Mouse (Mus musculus) lung, adult 10 weeks (tissue): ENCODE data around the gene Bcas2. TPM values are rescaled to one million over a fixed set of nuclear protein-coding genes. Genes with fewer than 3 reads are reported as not detected.

ENCODE experiments used
- polyA plus RNA-seq: library from polyadenylated mRNA; stranded (reverse); fragments of 350-450 nt; fragmentation: Illumina TruSeq; extraction: RNeasy Lipid Tissue Mini Kit (QIAGEN cat#74804); gene quantifications from one replicate; pipeline ENCODE4 v1.2.3, GENCODE M21; 2014; ENCODE audit warnings: low read depth, low replicate concordance; ENCODE audit not compliant: insufficient read depth

Bcas2 gene
- polyA plus RNA-seq: 55.7 TPM

GRCm38 (mm10) chr3:103171505-103172267 is at the start of gene Bcas2:
Bcas2 (plus strand) TSS chr3:103171655.

Other genes with a start within 250 kb of the Bcas2 start
- 0.48 TPM for gene Sycp1, start 235.6 kb upstream of the Bcas2 start, polyA plus RNA-seq
- gene Nr1h5, start 207.5 kb upstream of the Bcas2 start, polyA plus RNA-seq: 0.15 TPM
- gene Sike1, start 175.9 kb upstream of the Bcas2 start, polyA plus RNA-seq: 32.5 TPM
- 122 TPM for gene Csde1, start 151.2 kb upstream of the Bcas2 start, polyA plus RNA-seq
- 31.8 TPM for gene Nras, start 113.4 kb upstream of the Bcas2 start, polyA plus RNA-seq
- gene Ampd1, start 97.6 kb upstream of the Bcas2 start, polyA plus RNA-seq: 1.4 TPM
- gene Dennd2c, start 69.1 kb upstream of the Bcas2 start, polyA plus RNA-seq: 2.0 TPM
- 8.3 TPM for gene Trim33, start 107.6 kb downstream of the Bcas2 start, polyA plus RNA-seq